12 mouse cellular contexts compared by ENCODE assay signal in the genomic region with DNA sequence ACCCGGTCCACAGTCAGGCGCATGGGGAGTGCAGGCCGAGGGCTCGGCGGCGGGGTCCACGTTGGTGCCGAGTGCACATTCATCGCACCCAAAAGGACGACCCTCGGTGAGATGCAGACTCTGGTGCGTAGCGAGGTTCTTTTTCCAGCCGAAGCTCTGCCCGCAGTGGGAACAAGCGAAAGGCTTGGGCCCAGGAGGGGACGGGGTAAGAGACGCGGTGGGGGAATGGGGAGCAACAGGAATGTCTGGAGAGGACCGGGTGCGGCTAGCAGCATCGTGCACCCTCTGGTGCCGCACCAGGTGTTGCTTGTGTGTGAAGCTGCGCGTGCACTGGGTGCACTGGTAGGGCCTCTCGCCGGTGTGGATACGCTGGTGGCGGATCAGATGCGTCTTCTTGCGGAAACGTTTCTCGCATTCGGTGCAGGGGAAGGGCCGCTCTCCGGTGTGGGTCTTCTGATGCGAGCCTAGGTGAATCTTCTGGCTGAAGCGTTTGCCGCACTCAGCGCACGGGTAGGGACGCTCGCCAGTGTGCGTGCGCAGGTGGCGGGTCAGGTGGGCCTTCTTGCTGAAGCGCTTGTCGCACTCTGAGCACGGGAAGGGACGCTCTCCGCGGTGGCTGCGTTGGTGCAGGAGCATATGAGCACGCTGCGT. TPM values are rescaled to one million over a fixed set of nuclear protein-coding genes. Genes with fewer than 3 reads are reported as not detected.
DNase-seq lines count a peak whose midpoint lies in the region; ATAC-seq and TF ChIP-seq lines count a peak whose summit lies in the region.
"Had no signal": no experiment of that assay in that cellular context is flagged by ENCODE, and none has a peak within 500 bp of the region (broad histone marks: within the 10 kb centered on the region; RNA-seq: fewer than 3 reads in every experiment).

No protein-coding gene starts in this region.

- H3K27me3 ChIP-seq in liver, embryonic 11.5 days (replicated peaks; ENCODE audit: control insufficient read depth, insufficient read depth, low read length), result peaks cover 22% of the 10 kb centered on the region
- peaks cover 20% of the 10 kb centered on the region for H3K27me3 ChIP-seq in embryonic facial prominence, embryonic 11.5 days (ENCODE audit: control insufficient read depth, insufficient read depth, low read length)
- H3K27me3 ChIP-seq in hindbrain, embryonic 13.5 days, result peaks cover 59% of the 10 kb centered on the region
- H3K27me3 ChIP-seq in kidney, embryonic 16.5 days (ENCODE audit: insufficient read depth, low read length), result no peaks in the 10 kb centered on the region
- H3K27me3 ChIP-seq: Patski had no signal

- ATAC-seq in liver, embryonic 11.5 days (replicated peaks; ENCODE audit: low FRiP score), result no peak
- ATAC-seq in embryonic facial prominence, embryonic 11.5 days (replicated peaks; ENCODE audit: insufficient number of reproducible peaks, low FRiP score, low TSS enrichment, low read depth), result no peak; the same call in 1 of the 2 replicates
- 0 out of 2 replicates have a peak, but pooled peaks have one; percentile 18 for ATAC-seq in hindbrain, embryonic 13.5 days (ENCODE audit: low FRiP score)
- no peak for ATAC-seq in kidney, embryonic 16.5 days (ENCODE audit: low FRiP score, low TSS enrichment)
- ATAC-seq: Patski had no signal

- H3K36me3 ChIP-seq in liver, embryonic 11.5 days (ENCODE audit: control insufficient read depth, insufficient read depth, low read length), result peaks cover 4% of the 10 kb centered on the region; the same call in 1 of the 2 replicates
- peaks cover 4% of the 10 kb centered on the region for H3K36me3 ChIP-seq in embryonic facial prominence, embryonic 11.5 days (replicated peaks; ENCODE audit: control insufficient read depth, insufficient read depth, low read depth, low read length)
- peaks cover 30% of the 10 kb centered on the region for H3K36me3 ChIP-seq in hindbrain, embryonic 13.5 days
- H3K36me3 ChIP-seq in kidney, embryonic 16.5 days (ENCODE audit: insufficient read depth, low read length), result peaks cover 44% of the 10 kb centered on the region

- peak overlapping the region; percentile 14; the same call in 1 of the 2 replicates for H3K4me3 ChIP-seq in liver, embryonic 11.5 days (ENCODE audit: low read depth, low read length)
- H3K4me3 ChIP-seq in embryonic facial prominence, embryonic 11.5 days (ENCODE audit: low read depth, low read length), result peak overlapping the region; percentile 6; the same call in 1 of the 2 replicates
- H3K4me3 ChIP-seq in hindbrain, embryonic 13.5 days, result peak overlapping the region; percentile 26
- no peak overlapping the region for H3K4me3 ChIP-seq in kidney, embryonic 16.5 days (ENCODE audit: low read length)
- H3K4me3 ChIP-seq in layer of hippocampus, adult 2 months, result no peak overlapping the region
- H3K4me3 ChIP-seq: limb, embryonic 15.5 days; myocyte had no signal

- peak; percentile 40 for DNase-seq in liver, embryonic 11.5 days (ENCODE audit: low spot score)
- DNase-seq in liver, result no peak
- peak; percentile 25 for DNase-seq in embryonic facial prominence, embryonic 11.5 days (ENCODE audit: low spot score)
- DNase-seq in neural tube, embryonic 10.5 days (ENCODE audit: extremely low spot score, low spot score), result peak; percentile 54
- DNase-seq in left cerebral cortex, postnatal 14 days (ENCODE audit: low spot score in 2 of 2), result no peak
- DNase-seq in layer of hippocampus, adult 2 months (ENCODE audit: low spot score in 2 of 2), result no peak
- DNase-seq: kidney, adult 9 months had no signal

- no peak overlapping the region for H3K9ac ChIP-seq in liver, embryonic 11.5 days (ENCODE audit: low read depth, low read length)
- peak overlapping the region; percentile 34; the same call in 1 of the 2 replicates for H3K9ac ChIP-seq in embryonic facial prominence, embryonic 11.5 days (replicated peaks; ENCODE audit: low read length)
- peak overlapping the region; percentile 56 for H3K9ac ChIP-seq in hindbrain, embryonic 13.5 days
- no peak overlapping the region for H3K9ac ChIP-seq in kidney, embryonic 16.5 days (replicated peaks; ENCODE audit: low read length)
- H3K9ac ChIP-seq: limb, embryonic 15.5 days had no signal

- H3K4me2 ChIP-seq in liver, embryonic 11.5 days, result peak overlapping the region; percentile 19; the same call in 1 of the 2 replicates
- H3K4me2 ChIP-seq in embryonic facial prominence, embryonic 11.5 days (ENCODE audit: low read depth, low read length), result peak overlapping the region; percentile 28
- H3K4me2 ChIP-seq in hindbrain, embryonic 13.5 days, result peak overlapping the region; percentile 47
- no peak overlapping the region for H3K4me2 ChIP-seq in kidney, embryonic 16.5 days (replicated peaks; ENCODE audit: low read depth, low read length)
- H3K4me2 ChIP-seq: limb, embryonic 15.5 days had no signal

- WGBS in liver, embryonic 11.5 days, result 52% methylated on average over 55 of the region's 55 CpGs
- 9% methylated on average over 55 of the region's 55 CpGs for WGBS in embryonic facial prominence, embryonic 11.5 days
- WGBS in hindbrain, embryonic 13.5 days, result 11% methylated on average over 53 of the region's 55 CpGs
- 51% methylated on average over 55 of the region's 55 CpGs for WGBS in kidney, embryonic 16.5 days

- H3K27ac ChIP-seq in liver, embryonic 11.5 days (ENCODE audit: low read depth, low read length), result no peak overlapping the region
- no peak overlapping the region for H3K27ac ChIP-seq in embryonic facial prominence, embryonic 11.5 days (replicated peaks; ENCODE audit: low read depth, low read length)
- H3K27ac ChIP-seq in hindbrain, embryonic 13.5 days, result no peak overlapping the region
- H3K27ac ChIP-seq in kidney, embryonic 16.5 days (ENCODE audit: low read length), result no peak overlapping the region
- no peak overlapping the region for H3K27ac ChIP-seq in layer of hippocampus, adult 2 months
- H3K27ac ChIP-seq: limb, embryonic 15.5 days had no signal

- H3K9me3 ChIP-seq in liver, embryonic 11.5 days (ENCODE audit: control insufficient read depth, low read length), result peaks cover 3% of the 10 kb centered on the region; the same call in 1 of the 2 replicates
- H3K9me3 ChIP-seq in embryonic facial prominence, embryonic 11.5 days (replicated peaks; ENCODE audit: control insufficient read depth, low read length), result no peaks in the 10 kb centered on the region
- H3K9me3 ChIP-seq in hindbrain, embryonic 13.5 days, result no peaks in the 10 kb centered on the region
- H3K9me3 ChIP-seq in kidney, embryonic 16.5 days (ENCODE audit: low read length), result no peaks in the 10 kb centered on the region
- H3K9me3 ChIP-seq: limb, embryonic 15.5 days had no signal

- TF ChIP-seq CTCF in layer of hippocampus, adult 2 months (conservative IDR thresholded peaks at IDR 0.05), result no peak

- H3K4me1 ChIP-seq in liver, embryonic 11.5 days (replicated peaks; ENCODE audit: control insufficient read depth, insufficient read depth, low read length), result peaks cover 4% of the 10 kb centered on the region; the same call in 1 of the 2 replicates
- peaks cover 6% of the 10 kb centered on the region for H3K4me1 ChIP-seq in embryonic facial prominence, embryonic 11.5 days (ENCODE audit: control insufficient read depth, insufficient read depth, low read length)
- H3K4me1 ChIP-seq in hindbrain, embryonic 13.5 days (replicated peaks), result peaks cover 36% of the 10 kb centered on the region
- H3K4me1 ChIP-seq in kidney, embryonic 16.5 days (ENCODE audit: insufficient read depth, low read length), result peaks cover 70% of the 10 kb centered on the region

- intact Hi-C loops in left cerebral cortex, postnatal 14 days (cut with DNase I), result no loop called here

RNA-seq across cellular contexts. Expression of a gene that starts 7.0 kb away (rescaled TPM):
- 5.3 and 6.9 TPM in 2 replicates for polyA plus RNA-seq in liver, embryonic 11.5 days (2014; fragmentation: Nextera tagmentation; extraction: Ambion mirVana)
- 16.6 and 17.1 TPM in 2 replicates for polyA plus RNA-seq in embryonic facial prominence, embryonic 11.5 days (2014; fragmentation: Nextera tagmentation; extraction: Ambion mirVana)
- 22.0 and 22.5 TPM in 2 replicates for polyA plus RNA-seq in hindbrain, embryonic 13.5 days (2015; fragmentation: Nextera tagmentation; extraction: Ambion mirVana)
- total RNA-seq in left cerebral cortex, postnatal 14 days (2021), result 10 to 100 TPM; 15.8 to 21.2 TPM
- polyA plus RNA-seq in kidney, embryonic 16.5 days (2015; fragmentation: Nextera tagmentation; extraction: Ambion mirVana), result 32.0 and 33.9 TPM in 2 replicates
- 10 to 100 TPM; 20.2 to 25.8 TPM for total RNA-seq in layer of hippocampus, adult 2 months (2021)

RNA-seq across cellular contexts. Expression of a gene that starts 9.4 kb away (rescaled TPM):
- 0.05 and 0.16 TPM in 2 replicates for polyA plus RNA-seq in liver, embryonic 11.5 days (2014; fragmentation: Nextera tagmentation; extraction: Ambion mirVana)
- 0.33 and 0.36 TPM in 2 replicates for polyA plus RNA-seq in embryonic facial prominence, embryonic 11.5 days (2014; fragmentation: Nextera tagmentation; extraction: Ambion mirVana)
- 0.14 and 0.25 TPM in 2 replicates for polyA plus RNA-seq in hindbrain, embryonic 13.5 days (2015; fragmentation: Nextera tagmentation; extraction: Ambion mirVana)
- total RNA-seq in left cerebral cortex, postnatal 14 days (2021), result under 1 TPM; 0.59 to 0.64 TPM
- polyA plus RNA-seq in kidney, embryonic 16.5 days (2015; fragmentation: Nextera tagmentation; extraction: Ambion mirVana), result 0.36 and 0.97 TPM in 2 replicates
- total RNA-seq in layer of hippocampus, adult 2 months (2021), result 1 to 10 TPM in 1 of 2 experiments, under 1 TPM in 1; 0.92 to 1.5 TPM

RNA-seq across cellular contexts. Expression of a gene that starts 43.2 kb away (rescaled TPM):
- 7.8 and 10.1 TPM in 2 replicates for polyA plus RNA-seq in liver, embryonic 11.5 days (2014; fragmentation: Nextera tagmentation; extraction: Ambion mirVana)
- polyA plus RNA-seq in embryonic facial prominence, embryonic 11.5 days (2014; fragmentation: Nextera tagmentation; extraction: Ambion mirVana), result 18.4 and 19.8 TPM in 2 replicates
- polyA plus RNA-seq in hindbrain, embryonic 13.5 days (2015; fragmentation: Nextera tagmentation; extraction: Ambion mirVana), result 25.4 and 28.3 TPM in 2 replicates
- 10 to 100 TPM; 46.8 to 49.9 TPM for total RNA-seq in left cerebral cortex, postnatal 14 days (2021)
- 22.7 and 26.4 TPM in 2 replicates for polyA plus RNA-seq in kidney, embryonic 16.5 days (2015; fragmentation: Nextera tagmentation; extraction: Ambion mirVana)
- total RNA-seq in layer of hippocampus, adult 2 months (2021), result 10 to 100 TPM; 42.9 to 49.3 TPM

Comparison
In these comparisons a context has a peak if more than half of its experiments do, and no peak if none do; other contexts are left out.
1. DNase-seq: peak in liver, embryonic 11.5 days (single experiment), embryonic facial prominence, embryonic 11.5 days (single experiment) and neural tube, embryonic 10.5 days (single experiment); none in liver (single experiment), left cerebral cortex, postnatal 14 days (0 of 2) and layer of hippocampus, adult 2 months (0 of 2).
2. H3K4me3 ChIP-seq: peak in liver, embryonic 11.5 days (single experiment), embryonic facial prominence, embryonic 11.5 days (single experiment) and hindbrain, embryonic 13.5 days (single experiment); none in kidney, embryonic 16.5 days (single experiment) and layer of hippocampus, adult 2 months (single experiment).
3. H3K9ac ChIP-seq: peak in embryonic facial prominence, embryonic 11.5 days (single experiment) and hindbrain, embryonic 13.5 days (single experiment); none in liver, embryonic 11.5 days (single experiment) and kidney, embryonic 16.5 days (single experiment).